Mouse (Mus musculus): ENCODE results near the gene Tuba3b.

Gene Tuba3b

DNA sequence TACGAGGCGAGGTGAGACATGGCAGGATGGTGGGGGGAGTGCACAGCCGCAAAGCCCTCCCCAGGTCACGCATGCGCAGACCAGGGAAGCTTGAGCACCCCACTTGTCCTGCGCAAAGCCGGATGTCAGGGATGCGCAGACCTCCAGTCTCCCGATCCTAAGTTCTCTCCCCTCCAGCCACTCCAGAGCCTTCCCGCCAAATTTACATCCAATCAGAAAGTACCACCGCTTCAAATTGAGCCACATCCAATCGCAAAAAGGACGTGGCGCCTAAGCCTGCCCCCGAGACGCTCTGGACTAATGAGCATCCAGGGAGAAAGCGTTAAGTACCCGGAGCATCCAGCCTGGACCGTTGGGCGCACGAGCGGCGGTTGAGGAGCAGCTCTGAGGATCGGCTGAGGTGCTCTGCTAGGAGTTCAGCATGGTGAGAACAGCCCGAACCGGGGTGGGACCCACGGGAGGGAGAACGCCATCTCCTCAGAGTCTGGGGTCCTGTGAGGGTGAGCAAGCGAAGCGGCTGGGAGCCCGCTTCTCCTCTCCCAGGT, at the start of gene Tuba3b:
Gene Tuba3b (plus strand): TSS at position 92 of the 545 bp plus-strand sequence.
- no peak for DNase-seq (ENCODE audit: low read depth, low spot score)

DNA sequence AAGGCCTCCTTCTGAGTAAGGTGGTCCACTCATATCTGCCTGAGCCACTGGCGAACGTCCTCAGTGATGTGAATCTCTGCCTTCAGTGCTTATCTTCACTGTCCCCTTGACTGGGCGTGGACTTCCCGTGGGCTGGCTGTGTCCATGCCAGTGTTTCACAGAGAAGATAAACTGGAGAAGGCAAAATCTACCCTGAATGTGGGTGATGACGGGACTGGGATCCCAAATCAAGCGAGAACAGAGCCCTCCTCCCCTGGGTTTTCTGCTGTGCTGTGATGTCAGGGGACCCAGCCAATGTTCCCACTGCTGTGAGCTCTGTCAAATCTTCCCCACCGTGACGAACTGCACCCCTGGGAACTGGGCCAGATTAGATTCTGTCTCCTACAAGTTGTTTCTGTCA, 48.3 kb upstream of the Tuba3b start:
- DNase-seq (ENCODE audit: low read depth, low spot score): no peak

- no peak for DNase-seq (ENCODE audit: low read depth, low spot score)
These were observed 47.7 kb upstream of the Tuba3b start for GRCm38 (mm10) chr6:145567832-145568231.

DNA sequence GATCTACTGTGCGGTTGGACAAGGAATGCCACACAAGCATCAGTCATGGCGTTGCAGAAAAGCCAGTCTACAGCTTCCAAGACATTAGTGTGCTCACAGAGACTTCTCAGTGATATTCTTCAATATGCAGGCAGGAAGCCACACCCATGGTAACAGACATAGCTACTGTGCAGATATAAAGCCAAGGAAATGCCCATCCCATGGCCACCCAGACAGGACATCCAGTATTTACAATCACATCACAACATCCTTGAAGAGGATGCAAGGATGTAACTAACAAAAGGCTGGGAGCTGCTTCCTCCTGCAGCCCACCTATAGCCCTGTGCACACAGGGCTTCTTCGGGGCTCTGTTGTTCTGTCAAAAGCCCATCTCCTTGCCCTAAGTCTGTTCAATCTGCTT, 46.9 kb upstream of the Tuba3b start:
- no peak for DNase-seq (ENCODE audit: low read depth, low spot score)

DNA sequence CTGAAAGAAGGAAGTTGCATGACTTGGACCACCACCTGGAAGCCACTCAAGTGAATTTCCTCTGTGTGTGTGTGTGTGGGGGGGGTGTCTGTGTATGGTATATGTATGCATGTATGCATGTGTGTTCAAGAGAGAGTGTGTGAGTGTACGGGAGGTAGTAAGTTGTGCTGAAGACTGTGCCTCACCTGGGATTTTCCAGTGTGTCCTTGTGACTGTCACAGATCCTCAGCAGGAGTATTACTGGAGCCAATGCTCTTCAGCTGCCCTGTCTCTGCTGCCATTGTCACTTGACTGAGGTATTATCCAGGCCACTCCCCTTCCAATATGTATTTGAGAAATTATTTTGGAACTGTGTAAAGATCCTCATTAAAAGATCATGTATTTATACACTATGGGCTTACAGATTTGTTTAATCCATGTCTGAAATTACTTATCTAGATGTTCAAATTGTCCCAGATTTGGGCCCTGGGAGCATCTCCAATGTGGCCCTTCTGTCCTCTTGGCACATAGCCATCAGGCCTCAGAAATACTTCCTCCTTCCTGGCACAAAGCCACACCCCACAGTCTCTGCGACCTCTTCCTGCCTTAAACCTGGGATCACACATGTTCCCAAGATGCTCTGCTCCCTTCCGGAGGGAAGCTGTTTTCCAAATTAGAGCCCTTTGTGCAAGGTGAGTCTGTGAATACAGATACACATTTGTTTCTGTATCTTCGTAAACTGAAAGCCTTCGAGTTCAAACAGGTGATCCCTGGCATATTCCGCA, 42.1 kb upstream of the Tuba3b start:
- no peak for DNase-seq (ENCODE audit: low read depth, low spot score)

- no peak for DNase-seq (ENCODE audit: low read depth, low spot score)
These were observed 38.8 kb upstream of the Tuba3b start for GRCm38 (mm10) chr6:145576762-145577161.

- DNase-seq (ENCODE audit: low read depth, low spot score): no peak
These were observed 36.9 kb upstream of the Tuba3b start for GRCm38 (mm10) chr6:145578457-145579185.

DNA sequence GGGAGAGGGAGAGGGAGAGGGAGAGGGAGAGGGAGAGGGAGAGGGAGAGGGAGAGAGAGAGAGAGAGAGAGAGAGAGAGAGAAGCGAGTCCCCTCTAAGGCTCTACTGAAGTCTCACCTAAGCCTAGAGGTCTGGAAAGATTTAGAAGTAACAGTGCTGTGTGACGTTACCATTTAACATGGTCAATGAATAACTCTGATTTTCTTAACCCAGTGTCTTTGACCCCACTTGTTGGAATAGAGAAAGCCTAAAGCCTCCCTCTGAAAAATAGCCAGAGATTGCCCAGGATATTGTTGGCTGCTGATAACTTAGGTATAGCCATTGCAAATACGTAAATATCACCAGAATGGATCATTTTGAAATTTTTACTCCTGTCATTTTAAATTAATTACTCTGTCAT, 35.8 kb upstream of the Tuba3b start:
- no peak for DNase-seq (ENCODE audit: low read depth, low spot score)

GRCm38 (mm10) chr6:145581366-145582170, 34.0 kb upstream of the Tuba3b start:
- no peak for DNase-seq (ENCODE audit: low read depth, low spot score)

DNA sequence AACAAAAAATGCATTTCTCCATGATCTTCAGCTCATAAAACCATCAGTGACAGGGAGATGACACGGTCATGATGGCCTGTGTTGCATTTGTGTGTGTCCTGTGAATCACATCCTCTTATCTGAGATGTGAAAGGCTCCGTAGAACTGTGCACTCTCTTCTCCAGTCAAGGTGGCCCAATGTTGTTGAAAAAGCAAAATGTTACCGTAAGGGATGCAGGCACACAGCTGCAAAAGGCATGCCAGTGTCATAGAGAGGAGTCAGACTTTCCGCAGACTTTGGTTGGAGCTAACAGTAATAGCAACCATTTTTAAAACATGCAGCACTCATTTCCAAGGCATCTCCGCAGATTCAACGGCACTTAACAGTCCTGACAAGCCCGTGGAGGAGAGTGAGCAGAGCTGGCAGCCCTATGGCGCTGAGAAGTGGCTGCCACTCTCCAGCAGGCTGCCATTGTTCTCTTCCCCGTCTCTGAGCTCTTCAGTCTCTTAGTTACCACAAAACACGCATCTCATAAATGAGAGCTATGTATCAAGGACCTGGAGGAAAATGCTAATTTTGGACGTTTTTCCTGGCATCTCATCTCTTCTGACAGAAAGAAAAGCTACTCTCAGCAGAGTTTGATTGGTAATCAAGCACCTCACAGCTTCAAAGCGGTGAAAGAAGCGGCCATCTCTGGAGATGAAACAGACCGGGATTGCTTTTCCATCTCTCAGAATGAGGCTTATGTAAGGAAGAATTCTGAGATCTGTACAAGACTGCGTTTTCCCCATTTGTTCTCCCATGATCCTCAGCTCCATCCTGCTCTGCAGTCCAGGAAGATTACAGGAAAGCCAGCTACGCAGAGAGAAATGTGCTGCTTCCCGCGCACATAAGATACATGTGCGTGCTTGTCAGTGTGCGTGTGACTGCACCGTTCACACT, 30.2 kb upstream of the Tuba3b start:
- no peak for DNase-seq (ENCODE audit: low read depth, low spot score)

- no peak for DNase-seq (ENCODE audit: low read depth, low spot score)
These were observed 24.9 kb upstream of the Tuba3b start for GRCm38 (mm10) chr6:145590501-145591293.

DNA sequence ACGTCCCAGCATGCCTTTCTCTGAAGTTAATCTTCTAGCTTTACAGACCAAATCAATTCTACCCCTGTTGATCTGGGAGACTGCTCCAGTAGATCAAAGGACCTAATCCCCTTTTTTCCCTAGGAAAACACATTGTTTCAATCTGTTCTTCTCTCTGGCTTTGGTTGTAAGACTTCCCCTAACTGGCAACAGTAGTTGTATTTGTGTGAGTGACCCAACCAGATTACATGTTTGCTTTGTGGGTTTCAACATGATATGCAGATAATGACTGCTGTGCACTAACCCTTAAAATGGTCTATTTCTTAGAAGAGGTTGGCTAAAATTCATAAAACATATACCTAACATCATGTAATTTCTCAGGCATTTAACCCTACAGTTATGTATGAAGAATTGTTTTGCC, 24.0 kb upstream of the Tuba3b start:
- DNase-seq (ENCODE audit: low read depth, low spot score): no peak

DNA sequence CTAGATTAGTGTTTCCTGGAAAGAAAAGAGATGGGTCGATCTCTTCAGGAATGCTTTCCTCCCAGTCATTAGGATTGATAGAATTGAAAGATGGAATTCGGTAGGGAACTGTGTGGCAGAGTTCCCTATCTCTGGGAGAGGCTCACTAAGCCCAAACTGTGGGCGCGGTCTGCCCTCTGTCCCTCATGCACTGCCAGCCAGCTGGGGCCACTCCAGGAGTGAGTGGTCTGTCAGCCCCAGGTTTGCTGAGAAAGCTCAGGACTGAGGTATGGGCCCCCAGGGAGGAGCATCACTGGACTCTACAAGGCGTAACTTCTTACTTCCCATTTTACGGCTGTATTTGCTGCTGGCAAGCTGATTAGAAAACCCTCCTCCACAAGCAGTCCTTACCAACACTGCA, 23.5 kb upstream of the Tuba3b start:
- no peak for DNase-seq (ENCODE audit: low read depth, low spot score)

DNA sequence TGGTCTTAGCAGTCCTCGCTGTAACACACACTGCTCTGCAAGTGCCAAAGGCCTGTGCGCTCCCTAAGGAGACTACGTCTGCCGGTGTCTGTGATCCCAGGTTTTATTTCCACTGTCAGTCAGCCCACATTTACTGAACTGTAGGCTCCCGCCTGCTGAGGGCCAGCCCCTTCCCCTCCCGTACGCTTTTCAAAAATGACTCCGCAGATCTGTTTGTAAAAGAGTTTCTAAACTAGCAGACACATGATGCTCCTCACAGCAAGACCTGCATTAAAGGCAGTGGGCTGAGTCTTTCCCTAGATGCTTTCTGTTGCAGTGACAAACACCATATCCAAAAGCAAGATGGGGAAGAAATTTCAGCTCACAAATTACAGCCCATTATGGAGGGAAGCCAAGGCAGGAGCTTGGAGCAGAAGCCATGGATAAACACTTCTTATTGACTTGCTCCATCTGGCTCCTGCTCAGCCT, 23.0 kb upstream of the Tuba3b start:
- DNase-seq (ENCODE audit: low read depth, low spot score): no peak

- no peak for DNase-seq (ENCODE audit: low read depth, low spot score)
These were observed 21.6 kb upstream of the Tuba3b start for GRCm38 (mm10) chr6:145593991-145594390.

GRCm38 (mm10) chr6:145595905-145596304, 19.7 kb upstream of the Tuba3b start:
- DNase-seq (ENCODE audit: low read depth, low spot score): no peak

DNA sequence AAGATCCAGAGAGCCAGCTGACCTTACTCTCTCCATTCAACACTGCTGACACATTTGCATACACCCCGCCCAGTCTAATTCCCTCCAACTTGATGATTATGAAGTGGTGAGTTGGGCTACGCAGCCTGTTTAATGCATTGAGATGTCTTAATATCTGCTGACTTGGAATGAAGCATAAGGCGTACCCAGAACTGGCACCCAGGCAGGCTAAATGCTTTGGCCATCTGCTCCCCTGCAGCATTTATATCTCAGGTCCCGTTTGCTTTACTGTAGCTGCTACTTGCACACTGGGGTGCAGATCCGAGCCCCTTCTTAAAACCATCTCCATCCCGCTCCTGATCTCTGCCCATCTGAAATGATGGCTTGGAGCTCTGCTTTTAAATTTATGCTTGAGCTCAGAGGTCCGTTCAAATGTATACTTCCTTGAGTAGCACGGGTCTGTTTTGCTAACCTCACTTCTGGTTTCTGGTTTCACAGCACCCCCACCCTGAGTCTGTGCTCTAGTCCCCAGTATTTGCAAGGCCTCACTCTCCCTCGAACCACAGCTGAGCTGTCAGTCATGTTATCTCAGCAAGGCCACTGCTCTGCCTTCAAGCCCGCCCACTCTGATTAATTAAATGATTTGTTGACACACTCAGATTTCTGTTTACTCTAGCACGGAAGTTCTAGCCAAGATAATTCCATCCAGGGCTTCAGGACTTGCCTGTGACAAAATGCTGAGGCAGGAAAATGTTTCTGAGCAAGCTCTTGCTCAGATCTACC, 16.6 kb upstream of the Tuba3b start:
- DNase-seq (ENCODE audit: low read depth, low spot score): no peak

DNA sequence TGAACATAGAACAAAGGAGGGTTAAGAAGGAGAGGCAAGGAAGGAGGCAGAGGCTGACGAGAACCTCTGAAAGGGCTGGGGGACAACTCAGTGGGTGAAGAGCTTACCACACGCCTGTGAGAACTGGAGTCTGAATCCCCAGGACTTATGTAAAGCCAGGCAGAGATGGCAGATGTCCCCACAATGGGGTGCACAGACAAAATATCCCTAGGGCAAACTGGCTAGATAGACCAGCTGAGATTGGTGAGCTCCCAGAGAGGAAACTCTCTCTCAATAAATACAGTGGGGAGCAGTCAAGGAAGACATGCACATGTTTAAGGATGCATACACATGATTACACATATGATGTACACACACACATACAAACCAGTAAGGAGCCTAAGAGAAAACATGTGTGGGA, 11.4 kb upstream of the Tuba3b start:
- no peak for DNase-seq (ENCODE audit: low read depth, low spot score)

- no peak for DNase-seq (ENCODE audit: low read depth, low spot score)
These were observed 10.9 kb upstream of the Tuba3b start for GRCm38 (mm10) chr6:145604648-145605047.

Measured in CD4-positive helper T cell, adult 2 months (primary cell).